Mouse (Mus musculus): ENCODE results near the gene Kif1a.

GRCm38 (mm10) chr1:93050071-93050470 lies 51.7 kb downstream of the Kif1a start:
- no peak for TF ChIP-seq CTCF (IDR thresholded peaks at IDR 0.05; ENCODE audit: borderline replicate concordance, insufficient read depth, low read length)
- TF ChIP-seq POLR2A (IDR thresholded peaks at IDR 0.05; ENCODE audit: low read depth, low read length), result no peak

All from embryonic fibroblast, embryonic 13.5 days (primary cell).